Mouse (Mus musculus) kidney, embryonic 16.5 days (tissue): ENCODE results near the gene Htr1f. TPM values are rescaled to one million over a fixed set of nuclear protein-coding genes. Genes with fewer than 3 reads are reported as not detected.
"Not testable (repeated sequence)": the region's sequence is repeated elsewhere in the genome, so short reads cannot be mapped to it uniquely, and the experiment has no call there.

ENCODE experiments used
- ATAC-seq: fragments of 200-750 bp; cut with Nextera tagmentation; 2 replicates; pipeline ENCODE4 v1.8.0; 2017; ENCODE audit warnings: moderate TSS enrichment; ENCODE audit not compliant: low FRiP score, low TSS enrichment
- H3K27ac ChIP-seq: fragments of 300-500 bp; sonication (generic); 2 replicates; pipeline ENCODE4 v1.5.1; 2014; ENCODE audit warnings: low read length
- H3K27me3 ChIP-seq: fragments of 300-500 bp; sonication (generic); 2 replicates; pipeline ENCODE4 v1.6.1; 2014; ENCODE audit warnings: low read length, control low read depth, mixed read lengths; ENCODE audit not compliant: insufficient read depth
- H3K36me3 ChIP-seq: fragments of 300-500 bp; sonication (generic); 2 replicates; pipeline ENCODE4 v1.6.1; 2014; ENCODE audit warnings: low read length, control low read depth, mixed read lengths; ENCODE audit not compliant: insufficient read depth
- H3K4me1 ChIP-seq: fragments of 300-500 bp; sonication (generic); 2 replicates; pipeline ENCODE4 v1.6.1; 2014; ENCODE audit warnings: low read length, control low read depth, mixed read lengths; ENCODE audit not compliant: insufficient read depth
- H3K4me2 ChIP-seq: fragments of 300-500 bp; sonication (generic); replicated peaks from 2 replicates; pipeline ENCODE4 v1.6.1; 2014; ENCODE audit warnings: low read depth, low read length
- H3K4me3 ChIP-seq: fragments of 300-500 bp; sonication (generic); 2 replicates; pipeline ENCODE4 v1.5.1; 2014; ENCODE audit warnings: mild to moderate bottlenecking, low read length
- H3K9ac ChIP-seq: fragments of 300-500 bp; sonication (generic); replicated peaks from 2 replicates; pipeline ENCODE4 v1.6.1; 2014; ENCODE audit warnings: low read length
- H3K9me3 ChIP-seq: fragments of 300-500 bp; sonication (generic); 2 replicates; pipeline ENCODE4 v1.6.1; 2016; ENCODE audit warnings: low read length, control low read depth
- WGBS: fragments of 180-500 bp; shearing (Covaris S2); extraction: QIAGEN DNeasy Blood & Tissue Kit; methylation state at CpG from one replicate; pipeline ENCODE4 v1.1.7; 2014; 5-methylcytosine and 5-hydroxymethylcytosine counted together
- polyA plus RNA-seq: library from polyadenylated mRNA; unstranded; fragments of >200 nt; fragmentation: Nextera tagmentation; extraction: Ambion mirVana; gene quantifications from 2 replicates; pipeline ENCODE4 v1.2.1, GENCODE M21; 2015

Htr1f gene
- 0.13 TPM in 1 of 2 replicates, not detected in the other for polyA plus RNA-seq

DNA sequence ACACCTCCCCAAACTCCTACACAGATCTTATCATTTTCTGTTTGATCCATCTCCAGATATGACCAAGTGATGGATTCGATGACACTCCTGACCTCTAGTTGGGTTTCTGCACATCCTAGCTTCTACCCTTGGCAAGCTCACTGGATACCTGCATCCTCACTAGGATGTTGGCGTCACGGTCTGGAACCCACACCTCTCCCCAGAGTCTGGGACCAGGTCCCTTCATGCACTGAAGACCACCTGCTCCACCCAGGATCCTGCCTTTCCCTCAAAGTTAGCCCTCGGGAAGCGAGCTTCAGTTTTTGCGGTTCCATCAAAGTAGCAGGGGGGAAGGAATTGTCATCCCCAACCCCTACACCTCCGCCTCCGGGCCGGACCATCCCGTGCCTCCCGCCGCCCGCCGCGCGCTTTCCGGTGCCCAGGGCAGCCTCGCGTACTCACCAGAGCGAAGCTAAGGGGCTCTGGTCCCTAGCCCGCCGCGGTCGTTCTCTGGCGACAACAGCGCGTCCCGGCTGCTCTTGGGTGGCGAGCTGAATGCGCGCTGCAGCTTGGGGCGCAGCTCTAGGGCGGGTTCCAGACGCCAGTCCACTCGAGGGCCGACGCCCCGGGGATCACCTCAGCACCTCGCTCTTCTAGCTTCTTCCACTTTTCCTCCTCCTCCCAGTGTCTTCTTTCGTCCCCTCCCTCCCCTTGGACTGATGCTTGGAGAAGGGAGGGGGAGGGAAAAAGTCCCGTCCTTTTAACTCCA, at the start of gene Htr1f:
Htr1f (minus strand) TSS at position 671 of the 748 bp plus-strand sequence.
- 4% methylated on average over 40 of the region's 41 CpGs for WGBS
- peak within 1 kb of the TSS; percentile 81 for H3K4me2 ChIP-seq
- no peaks in the 10 kb centered on the region for H3K9me3 ChIP-seq
- peaks cover 13% of the 10 kb centered on the region for H3K27me3 ChIP-seq
- no peaks in the 10 kb centered on the region for H3K36me3 ChIP-seq
- ATAC-seq: peak; percentile 83
- H3K27ac ChIP-seq: no peak within 1 kb of the TSS
- peaks cover 4% of the 10 kb centered on the region for H3K4me1 ChIP-seq
- H3K4me3 ChIP-seq: peak within 1 kb of the TSS; percentile 48
- H3K9ac ChIP-seq: peak within 1 kb of the TSS; percentile 41

DNA sequence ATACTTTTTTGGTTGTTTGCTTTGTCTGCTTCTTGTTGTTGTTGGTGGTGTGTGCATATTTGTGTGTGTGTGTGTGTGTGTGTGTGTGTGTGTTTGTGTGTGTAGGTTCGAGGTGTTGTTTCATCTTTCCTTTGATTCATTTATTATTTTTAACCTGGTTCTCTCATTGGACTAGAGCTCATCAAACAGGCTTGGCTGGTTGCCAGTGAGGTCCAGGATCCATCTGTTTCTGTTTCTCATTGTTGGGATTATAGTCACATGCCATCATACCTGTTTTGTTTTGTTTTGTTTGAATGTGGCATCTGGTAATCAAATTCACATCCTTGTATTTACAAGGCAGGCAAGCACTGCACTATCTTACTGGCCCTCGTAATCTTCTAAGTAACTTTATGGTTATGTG, 34.1 kb upstream of the Htr1f start:
- H3K9ac ChIP-seq: no peak overlapping the region
- 75% methylated on average over 2 of the region's 2 CpGs for WGBS
- H3K36me3 ChIP-seq: no peaks in the 10 kb centered on the region
- no peaks in the 10 kb centered on the region for H3K27me3 ChIP-seq
- H3K9me3 ChIP-seq: no peaks in the 10 kb centered on the region
- H3K4me2 ChIP-seq: no peak overlapping the region
- H3K4me3 ChIP-seq: no peak overlapping the region
- no peak for ATAC-seq
- no peak overlapping the region for H3K27ac ChIP-seq
- H3K4me1 ChIP-seq: no peaks in the 10 kb centered on the region

DNA sequence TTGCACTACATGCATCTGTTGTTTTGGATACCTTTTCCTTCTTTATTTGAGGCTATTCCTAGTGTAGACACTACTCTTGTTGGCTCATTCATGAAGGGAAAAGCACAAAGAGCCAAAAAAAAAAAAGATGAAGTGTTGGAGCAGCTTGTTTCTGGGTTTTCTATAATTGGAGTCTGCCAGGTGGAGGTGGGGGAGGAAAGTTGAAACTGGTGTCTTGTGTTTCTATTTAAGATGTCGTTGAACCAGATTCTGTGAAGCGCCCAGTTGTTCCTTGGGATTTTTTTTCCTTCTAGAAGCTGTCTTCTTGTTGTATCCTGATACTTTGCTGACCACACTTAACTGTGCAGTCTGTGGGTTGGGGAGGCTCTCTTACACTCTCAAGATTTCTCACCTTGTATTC, 23.7 kb upstream of the Htr1f start:
- Histone ChIP-seq H3K4me2 (no peak overlapping the region), H3K4me3 (no peak overlapping the region), H3K36me3 (no peaks in the 10 kb centered on the region), H3K27me3 (no peaks in the 10 kb centered on the region), H3K9ac (no peak overlapping the region), H3K27ac (no peak overlapping the region), H3K9me3 (no peaks in the 10 kb centered on the region), H3K4me1 (no peaks in the 10 kb centered on the region)
- WGBS: 65% methylated on average over 2 of the region's 2 CpGs
- no peak for ATAC-seq

DNA sequence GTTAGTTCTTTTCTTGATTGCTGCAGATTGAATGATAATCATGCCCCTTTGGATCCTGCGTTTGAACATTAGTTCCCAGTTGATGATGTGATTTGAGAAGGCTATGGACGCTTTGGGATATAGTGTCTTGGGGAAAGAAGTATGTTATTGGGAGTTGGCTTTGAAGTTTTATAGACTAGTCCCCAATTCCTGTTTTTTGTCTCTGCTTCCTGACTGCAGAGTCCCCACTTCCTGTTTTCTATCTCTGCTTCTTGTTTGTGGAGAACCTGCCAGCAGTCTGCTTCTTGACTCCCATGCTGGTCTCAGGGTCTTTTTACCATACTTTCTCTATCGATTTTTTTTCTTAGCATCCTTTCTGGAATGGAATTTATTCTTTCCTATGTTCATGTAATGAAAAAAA, 22.2 kb upstream of the Htr1f start:
- Histone ChIP-seq H3K4me2 (no peak overlapping the region), H3K9me3 (no peaks in the 10 kb centered on the region), H3K9ac (no peak overlapping the region), H3K4me1 (no peaks in the 10 kb centered on the region), H3K4me3 (no peak overlapping the region), H3K27ac (no peak overlapping the region), H3K27me3 (no peaks in the 10 kb centered on the region), H3K36me3 (no peaks in the 10 kb centered on the region)
- WGBS: 83% methylated on average over 3 of the region's 3 CpGs
- no peak for ATAC-seq

DNA sequence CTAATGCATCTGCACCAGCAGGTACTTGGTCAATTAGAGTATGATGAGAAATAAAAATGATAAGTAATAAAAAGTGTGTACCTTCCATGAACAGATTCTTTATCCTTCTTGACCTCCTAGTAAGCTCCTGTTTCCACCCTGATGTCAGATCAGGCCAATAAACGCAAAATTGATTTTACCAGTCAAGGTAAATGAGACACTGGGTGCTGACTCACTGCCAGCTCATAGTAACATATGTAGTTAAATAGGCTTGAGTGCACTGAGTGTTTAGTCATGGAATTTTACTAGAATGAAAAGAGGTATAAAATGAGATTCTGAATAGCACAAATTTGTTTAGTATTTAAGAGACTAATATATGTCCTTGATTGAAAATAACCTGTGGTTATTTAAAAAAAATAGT, 6.6 kb upstream of the Htr1f start:
- no peak overlapping the region for H3K27ac ChIP-seq
- ATAC-seq: no peak
- no peaks in the 10 kb centered on the region for H3K27me3 ChIP-seq
- H3K4me2 ChIP-seq: no peak overlapping the region
- no peak overlapping the region for H3K9ac ChIP-seq
- H3K9me3 ChIP-seq: no peaks in the 10 kb centered on the region
- H3K4me3 ChIP-seq: no peak overlapping the region
- no peaks in the 10 kb centered on the region for H3K36me3 ChIP-seq
- no peaks in the 10 kb centered on the region for H3K4me1 ChIP-seq
- WGBS: 81% methylated on average over 1 of the region's 1 CpGs

DNA sequence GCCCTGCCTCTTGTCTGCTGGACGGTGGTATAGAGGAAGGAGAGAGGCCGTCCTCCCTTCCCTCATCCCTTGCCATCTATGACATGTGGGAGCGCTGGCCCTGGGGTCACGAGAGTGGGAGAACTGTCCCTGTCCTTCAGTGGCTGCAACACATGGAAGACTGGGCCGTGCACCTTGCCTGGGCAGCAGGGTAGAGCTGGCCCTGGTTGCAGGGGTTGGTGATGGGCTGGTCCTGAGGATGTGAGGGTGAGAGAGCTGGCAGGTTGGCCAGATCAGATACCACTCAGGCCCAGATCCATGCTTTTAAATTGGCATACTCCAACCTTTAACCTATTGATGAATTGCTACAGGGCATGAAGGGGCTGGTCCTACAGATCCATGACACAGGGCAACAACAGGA, 12.1 kb downstream of the Htr1f start:
- Histone ChIP-seq H3K27me3 (no peaks in the 10 kb centered on the region), H3K4me1 (no peaks in the 10 kb centered on the region), H3K9ac (no peak overlapping the region), H3K4me3 (no peak overlapping the region), H3K4me2 (no peak overlapping the region), H3K27ac (no peak overlapping the region), H3K9me3 (no peaks in the 10 kb centered on the region), H3K36me3 (no peaks in the 10 kb centered on the region)
- ATAC-seq: 0 out of 2 replicates have a peak, but pooled peaks have one; percentile 69
- WGBS: 82% methylated on average over 5 of the region's 5 CpGs

DNA sequence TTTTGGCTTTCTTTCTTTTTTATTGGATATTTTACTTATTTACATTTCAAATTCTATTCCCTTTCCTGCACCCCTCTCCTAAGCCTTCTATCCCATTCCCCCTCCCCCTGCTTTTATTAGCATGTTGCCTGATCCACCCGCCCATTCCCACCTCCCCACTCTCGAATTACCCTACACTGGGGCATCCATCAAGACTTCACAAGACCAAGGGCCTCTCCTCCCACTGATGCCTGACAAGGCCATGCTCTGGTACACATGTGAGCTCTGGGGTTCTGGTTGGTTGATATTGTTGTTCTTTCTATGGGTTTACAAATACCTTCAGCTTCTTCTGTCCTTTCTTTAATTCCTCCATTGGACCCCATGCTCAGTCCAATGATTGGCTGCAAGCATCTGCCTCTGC, 22.2 kb downstream of the Htr1f start:
- ATAC-seq: peak; percentile 96
- H3K4me1 ChIP-seq: no peaks in the 10 kb centered on the region
- H3K9me3 ChIP-seq: no peaks in the 10 kb centered on the region
- no peak overlapping the region for H3K27ac ChIP-seq
- H3K27me3 ChIP-seq: no peaks in the 10 kb centered on the region
- no peak overlapping the region for H3K4me3 ChIP-seq
- WGBS: 13% methylated on average over 2 of the region's 2 CpGs
- no peaks in the 10 kb centered on the region for H3K36me3 ChIP-seq
- H3K9ac ChIP-seq: no peak overlapping the region
- no peak overlapping the region for H3K4me2 ChIP-seq

DNA sequence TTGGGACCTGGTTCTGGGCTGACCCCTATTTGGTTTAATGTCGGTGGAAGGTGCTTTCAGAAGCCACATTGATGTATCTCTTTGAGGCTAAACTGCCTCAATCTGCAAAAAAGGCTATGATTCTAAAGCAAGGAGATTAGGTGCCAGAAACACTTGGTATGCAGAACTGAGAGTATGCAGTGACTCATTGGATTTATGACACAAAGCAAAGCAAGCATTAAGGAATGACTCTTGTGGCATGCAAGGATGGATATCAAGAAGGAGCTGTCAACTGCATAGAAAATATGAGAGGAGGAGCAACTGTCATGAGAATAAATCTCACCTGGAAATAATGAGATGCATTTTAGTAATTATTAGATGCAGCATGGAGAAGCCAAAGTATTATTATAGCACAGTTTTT, 35.8 kb downstream of the Htr1f start:
- Histone ChIP-seq H3K4me2 (no peak overlapping the region), H3K4me1 (no peaks in the 10 kb centered on the region), H3K9me3 (no peaks in the 10 kb centered on the region), H3K27me3 (no peaks in the 10 kb centered on the region), H3K4me3 (no peak overlapping the region), H3K36me3 (no peaks in the 10 kb centered on the region), H3K9ac (no peak overlapping the region), H3K27ac (no peak overlapping the region)
- 76% methylated on average over 1 of the region's 1 CpGs for WGBS
- ATAC-seq: no peak

DNA sequence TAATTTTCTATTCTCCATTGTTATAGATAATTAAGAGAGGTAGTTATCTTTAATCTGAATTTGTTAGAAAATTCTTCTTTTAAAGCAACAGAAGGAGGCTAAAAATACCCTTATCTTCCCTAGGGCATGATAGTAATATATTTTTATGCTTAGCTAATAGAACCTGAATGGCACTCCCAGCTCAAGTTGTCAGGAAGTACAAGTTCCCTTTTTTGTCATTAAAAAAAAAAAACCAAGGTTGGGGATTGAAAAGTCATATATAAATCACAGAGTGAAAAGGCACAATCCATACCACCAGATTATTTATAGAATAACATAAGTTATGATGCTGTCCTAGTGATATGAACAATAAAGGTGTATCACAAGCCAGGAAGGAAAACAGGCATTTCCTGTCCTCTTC, 39.4 kb downstream of the Htr1f start:
- H3K4me1 ChIP-seq: no peaks in the 10 kb centered on the region
- H3K36me3 ChIP-seq: no peaks in the 10 kb centered on the region
- no peak overlapping the region for H3K9ac ChIP-seq
- no peak overlapping the region for H3K4me3 ChIP-seq
- no peak overlapping the region for H3K4me2 ChIP-seq
- no peaks in the 10 kb centered on the region for H3K9me3 ChIP-seq
- ATAC-seq: no peak
- H3K27ac ChIP-seq: no peak overlapping the region
- H3K27me3 ChIP-seq: no peaks in the 10 kb centered on the region

DNA sequence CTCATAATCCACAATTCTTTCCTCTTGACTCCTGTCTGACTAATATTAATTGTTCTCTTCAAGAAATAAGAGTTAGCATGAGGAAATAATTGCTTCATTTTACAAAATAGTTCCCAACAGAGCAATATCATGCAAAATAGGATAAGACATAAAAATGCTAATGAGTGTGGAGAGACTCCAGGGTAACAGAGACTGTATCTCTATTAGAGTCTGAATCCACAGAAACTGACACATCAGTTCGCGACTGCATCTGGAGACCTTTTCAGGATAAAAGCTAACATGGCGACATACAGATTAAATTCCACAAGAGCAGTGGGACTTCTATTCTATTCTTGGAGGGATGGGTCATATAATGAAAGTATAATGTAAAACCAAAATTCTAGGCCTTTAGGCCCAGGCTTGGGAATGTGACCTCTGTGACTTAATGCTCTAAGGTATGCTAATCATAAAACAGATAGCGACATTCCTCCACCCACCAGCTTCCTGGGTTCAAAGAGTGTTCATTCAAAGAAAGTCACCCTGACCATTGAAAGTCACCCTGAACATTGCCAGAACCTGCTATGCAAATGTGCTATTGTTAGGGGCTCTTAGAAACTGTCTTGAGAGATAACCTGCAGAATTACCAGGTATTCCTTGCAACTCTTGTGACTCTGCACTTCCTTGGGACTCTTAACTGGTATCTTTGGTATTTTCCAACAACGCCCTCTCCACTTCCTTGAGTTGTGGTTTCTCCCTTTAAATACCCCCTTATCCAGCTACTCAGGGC, 67.8 kb downstream of the Htr1f start:
- ATAC-seq, H3K9me3 ChIP-seq, H3K9ac ChIP-seq, H3K27me3 ChIP-seq, H3K4me2 ChIP-seq, H3K4me1 ChIP-seq, H3K4me3 ChIP-seq, H3K27ac ChIP-seq, H3K36me3 ChIP-seq: not testable (repeated sequence)
- WGBS: 98% methylated on average over 5 of the region's 5 CpGs
